ENCODE assay signal across 9 mouse cellular contexts in genomic region chr11:120598990-120599549, GRCm38 (mm10). TPM values are rescaled to one million over a fixed set of nuclear protein-coding genes. Genes with fewer than 3 reads are reported as not detected.
DNase-seq lines count a peak whose midpoint lies in the region; ATAC-seq and TF ChIP-seq lines count a peak whose summit lies in the region.
"Had no signal": no experiment of that assay in that cellular context is flagged by ENCODE, and none has a peak within 500 bp of the region (broad histone marks: within the 10 kb centered on the region; RNA-seq: fewer than 3 reads in every experiment).

No protein-coding gene starts in this region.

- DNase-seq in cerebellum, adult 2 months: peak in 1 of 2 experiments; percentile 19
- DNase-seq in cerebellum, postnatal 14 days: no peak
- no peak for DNase-seq in spleen, adult 2 months (ENCODE audit: low read depth in 1 of 2, low spot score in 2 of 2)
- DNase-seq in spleen, adult 12 weeks (ENCODE audit: low spot score): no peak
- no peak for DNase-seq in limb, embryonic 14.5 days (ENCODE audit: low spot score)
- no peak for DNase-seq in stomach, postnatal 0 days (ENCODE audit: low spot score)
- DNase-seq in left cerebral cortex, postnatal 4 days: no peak
- DNase-seq in spleen, postnatal 10 days (ENCODE audit: low spot score in 2 of 2): no peak

- no peak for TF ChIP-seq EP300 in stomach, postnatal 0 days (optimal IDR thresholded peaks at IDR 0.05)

- no peak for TF ChIP-seq CTCF in cerebellum, adult 2 months (IDR thresholded peaks at IDR 0.05; ENCODE audit: borderline replicate concordance, insufficient read depth, low read depth, low read length)
- TF ChIP-seq CTCF in spleen, adult 2 months (IDR thresholded peaks at IDR 0.05; ENCODE audit: extremely low read depth, insufficient read depth, insufficient read length, insufficient replicate concordance): no peak
- TF ChIP-seq CTCF in stomach, postnatal 0 days (IDR thresholded peaks at IDR 0.05; ENCODE audit: low read depth): no peak

- TF ChIP-seq POLR2A in cerebellum, adult 2 months (IDR thresholded peaks at IDR 0.05; ENCODE audit: borderline replicate concordance, insufficient read depth, low read length): no peak
- TF ChIP-seq POLR2A in spleen, adult 2 months (IDR thresholded peaks at IDR 0.05; ENCODE audit: low read depth, low read length): no peak
- TF ChIP-seq POLR2A in limb, embryonic 14.5 days (IDR thresholded peaks at IDR 0.05; ENCODE audit: borderline replicate concordance, extremely low read depth, insufficient read depth, insufficient read length): no peak

- peak overlapping the region; percentile 99 for H3K9ac ChIP-seq in limb, embryonic 14.5 days (ENCODE audit: low read depth, low read length, severe bottlenecking)
- peak overlapping the region; percentile 73 for H3K9ac ChIP-seq in stomach, postnatal 0 days (ENCODE audit: low read length)

- WGBS in cerebellum, adult 2 months: 26% methylated on average over 17 of the region's 17 CpGs
- 53% methylated on average over 17 of the region's 17 CpGs for WGBS in spleen, adult 2 months
- WGBS in limb, embryonic 14.5 days: 46% methylated on average over 17 of the region's 17 CpGs
- WGBS in stomach, postnatal 0 days: 41% methylated on average over 17 of the region's 17 CpGs

- no peaks in the 10 kb centered on the region for H3K27me3 ChIP-seq in cerebellum, adult 2 months (ENCODE audit: control insufficient read depth, insufficient read depth, low read length)
- H3K27me3 ChIP-seq in spleen, adult 2 months (ENCODE audit: control insufficient read depth, insufficient read depth, low read length): no peaks in the 10 kb centered on the region
- no peaks in the 10 kb centered on the region for H3K27me3 ChIP-seq in limb, embryonic 14.5 days (ENCODE audit: control insufficient read depth, insufficient read depth, low read length)
- no peaks in the 10 kb centered on the region for H3K27me3 ChIP-seq in stomach, postnatal 0 days (ENCODE audit: control insufficient read depth, insufficient read depth, low read length)

- H3K36me3 ChIP-seq in spleen, adult 2 months (ENCODE audit: control insufficient read depth, insufficient read depth, low read length): peaks cover 24% of the 10 kb centered on the region
- peaks cover 60% of the 10 kb centered on the region for H3K36me3 ChIP-seq in limb, embryonic 14.5 days (ENCODE audit: control insufficient read depth, insufficient read depth, low read length)
- peaks cover 21% of the 10 kb centered on the region; the same call in 1 of the 2 replicates for H3K36me3 ChIP-seq in stomach, postnatal 0 days (ENCODE audit: control insufficient read depth, insufficient read depth, low read length)

- peaks cover 12% of the 10 kb centered on the region for H3K4me1 ChIP-seq in cerebellum, adult 2 months (ENCODE audit: control insufficient read depth, insufficient read depth, low read length)
- peaks cover 17% of the 10 kb centered on the region for H3K4me1 ChIP-seq in spleen, adult 2 months (ENCODE audit: control insufficient read depth, insufficient read depth, insufficient read length)
- peaks cover 13% of the 10 kb centered on the region for H3K4me1 ChIP-seq in limb, embryonic 14.5 days (ENCODE audit: control insufficient read depth, insufficient read depth, low read length)
- no peaks in the 10 kb centered on the region for H3K4me1 ChIP-seq in stomach, postnatal 0 days (replicated peaks; ENCODE audit: control insufficient read depth, insufficient read depth)

- ATAC-seq in limb, embryonic 14.5 days (ENCODE audit: low FRiP score, low read depth): no peak
- no peak for ATAC-seq in stomach, postnatal 0 days (ENCODE audit: low FRiP score, low TSS enrichment)

- peak overlapping the region; percentile 81 for H3K4me3 ChIP-seq in cerebellum, adult 2 months (replicated peaks; ENCODE audit: insufficient read depth, low read depth, low read length)
- peak overlapping the region; percentile 84 for H3K4me3 ChIP-seq in spleen, adult 2 months (ENCODE audit: extremely low read depth, insufficient read depth, insufficient read length)
- peak overlapping the region; percentile 99 for H3K4me3 ChIP-seq in limb, embryonic 14.5 days (replicated peaks; ENCODE audit: low read length)
- H3K4me3 ChIP-seq in stomach, postnatal 0 days (ENCODE audit: low read depth, low read length): peak overlapping the region; percentile 91

- intact Hi-C loops in left cerebral cortex, postnatal 4 days (cut with DNase I): no loop called here

- no peaks in the 10 kb centered on the region for H3K9me3 ChIP-seq in limb, embryonic 14.5 days (ENCODE audit: control insufficient read depth, low read length)
- H3K9me3 ChIP-seq in stomach, postnatal 0 days (ENCODE audit: control insufficient read depth, low read length): no peaks in the 10 kb centered on the region

- H3K4me2 ChIP-seq in limb, embryonic 14.5 days (replicated peaks; ENCODE audit: low read depth, low read length, severe bottlenecking): peak overlapping the region; percentile 96
- H3K4me2 ChIP-seq in stomach, postnatal 0 days (replicated peaks; ENCODE audit: low read depth): peak overlapping the region; percentile 69

- no peak overlapping the region for H3K27ac ChIP-seq in cerebellum, adult 2 months (ENCODE audit: insufficient read depth, low read length)
- H3K27ac ChIP-seq in spleen, adult 2 months (ENCODE audit: insufficient read depth, low read length): peak overlapping the region; percentile 84
- peak overlapping the region; percentile 81; the same call in 1 of the 2 replicates for H3K27ac ChIP-seq in limb, embryonic 14.5 days (replicated peaks; ENCODE audit: low read depth, low read length)
- peak overlapping the region; percentile 75; the same call in 1 of the 2 replicates for H3K27ac ChIP-seq in stomach, postnatal 0 days (replicated peaks)

RNA-seq across cellular contexts. Expression of gene Anapc11, which starts 0.8 kb away (rescaled TPM):
- 168 and 178 TPM in 2 replicates for polyA plus RNA-seq in cerebellum, adult 2 months (2012; rRNA removed)
- 80.1 and 101 TPM in 2 replicates for polyA plus RNA-seq in spleen, adult 2 months (2012; rRNA removed)
- polyA plus RNA-seq in limb, embryonic 14.5 days (2012; rRNA removed): 190 and 205 TPM in 2 replicates
- polyA plus RNA-seq in limb, embryonic 14.5 days (2014; fragmentation: Nextera tagmentation; extraction: Ambion mirVana): 248 and 254 TPM in 2 replicates
- 121 and 126 TPM in 2 replicates for polyA plus RNA-seq in stomach, postnatal 0 days (2015; fragmentation: Nextera tagmentation; extraction: Ambion mirVana)
- 100 to 1,000 TPM; 113 to 115 TPM for total RNA-seq in left cerebral cortex, postnatal 4 days (2021)

RNA-seq across cellular contexts. Expression of gene Alyref, which starts 0.9 kb away (rescaled TPM):
- polyA plus RNA-seq in cerebellum, adult 2 months (2012; rRNA removed): 42.6 and 51.8 TPM in 2 replicates
- polyA plus RNA-seq in spleen, adult 2 months (2012; rRNA removed): 22.1 and 27.2 TPM in 2 replicates
- polyA plus RNA-seq in limb, embryonic 14.5 days (2012; rRNA removed): 96.8 and 143 TPM in 2 replicates
- 478 TPM in 2 replicates for polyA plus RNA-seq in limb, embryonic 14.5 days (2014; fragmentation: Nextera tagmentation; extraction: Ambion mirVana)
- 213 TPM in 2 replicates for polyA plus RNA-seq in stomach, postnatal 0 days (2015; fragmentation: Nextera tagmentation; extraction: Ambion mirVana)
- total RNA-seq in left cerebral cortex, postnatal 4 days (2021): 100 to 1,000 TPM; 111 to 113 TPM

RNA-seq across cellular contexts. Expression of gene Npb, which starts 9.2 kb away (rescaled TPM):
- 4.7 and 5.6 TPM in 2 replicates for polyA plus RNA-seq in cerebellum, adult 2 months (2012; rRNA removed)
- 4.4 and 5.5 TPM in 2 replicates for polyA plus RNA-seq in spleen, adult 2 months (2012; rRNA removed)
- 2.1 and 3.3 TPM in 2 replicates for polyA plus RNA-seq in limb, embryonic 14.5 days (2012; rRNA removed)
- 2.1 and 2.7 TPM in 2 replicates for polyA plus RNA-seq in limb, embryonic 14.5 days (2014; fragmentation: Nextera tagmentation; extraction: Ambion mirVana)
- 20.4 and 20.9 TPM in 2 replicates for polyA plus RNA-seq in stomach, postnatal 0 days (2015; fragmentation: Nextera tagmentation; extraction: Ambion mirVana)
- total RNA-seq in left cerebral cortex, postnatal 4 days (2021): 1 to 10 TPM in 1 of 2 experiments, not detected in 1; 1.4 TPM
- total RNA-seq: common myeloid progenitor, adult 5-6 weeks had no signal

RNA-seq across cellular contexts. Expression of gene Arhgdia, which starts 17.6 kb away (rescaled TPM):
- 288 and 305 TPM in 2 replicates for polyA plus RNA-seq in cerebellum, adult 2 months (2012; rRNA removed)
- polyA plus RNA-seq in spleen, adult 2 months (2012; rRNA removed): 620 and 856 TPM in 2 replicates
- 610 and 750 TPM in 2 replicates for polyA plus RNA-seq in limb, embryonic 14.5 days (2012; rRNA removed)
- polyA plus RNA-seq in limb, embryonic 14.5 days (2014; fragmentation: Nextera tagmentation; extraction: Ambion mirVana): 566 and 572 TPM in 2 replicates
- 352 and 362 TPM in 2 replicates for polyA plus RNA-seq in stomach, postnatal 0 days (2015; fragmentation: Nextera tagmentation; extraction: Ambion mirVana)
- 100 to 1,000 TPM; 351 to 368 TPM for total RNA-seq in left cerebral cortex, postnatal 4 days (2021)

RNA-seq across cellular contexts. Expression of gene Pcyt2, which starts 18.7 kb away (rescaled TPM):
- 401 and 403 TPM in 2 replicates for polyA plus RNA-seq in cerebellum, adult 2 months (2012; rRNA removed)
- 139 and 165 TPM in 2 replicates for polyA plus RNA-seq in spleen, adult 2 months (2012; rRNA removed)
- polyA plus RNA-seq in limb, embryonic 14.5 days (2012; rRNA removed): 247 and 305 TPM in 2 replicates
- polyA plus RNA-seq in limb, embryonic 14.5 days (2014; fragmentation: Nextera tagmentation; extraction: Ambion mirVana): 101 and 119 TPM in 2 replicates
- 73.7 and 79.0 TPM in 2 replicates for polyA plus RNA-seq in stomach, postnatal 0 days (2015; fragmentation: Nextera tagmentation; extraction: Ambion mirVana)
- total RNA-seq in left cerebral cortex, postnatal 4 days (2021): 100 to 1,000 TPM; 144 to 168 TPM
